24 mouse cellular contexts compared by ENCODE assay signal in genomic region chr9:73083956-73084355, GRCm38 (mm10). TPM values are rescaled to one million over a fixed set of nuclear protein-coding genes. Genes with fewer than 3 reads are reported as not detected.
"Had no signal": no experiment of that assay in that cellular context is flagged by ENCODE, and none has a peak within 500 bp of the region (broad histone marks: within the 10 kb centered on the region; RNA-seq: fewer than 3 reads in every experiment).

No protein-coding gene starts in this region.

- H3K27me3 ChIP-seq: limb, embryonic 13.5 days; megakaryocyte, embryonic 14.5 days; midbrain, embryonic 13.5 days had no signal

- ATAC-seq: liver, postnatal 0 days; lung, postnatal 0 days; midbrain, embryonic 13.5 days; midbrain, embryonic 16.5 days had no signal

- H3K4me1 ChIP-seq: limb, embryonic 10.5 days; limb, embryonic 13.5 days; midbrain, embryonic 10.5 days; midbrain, embryonic 13.5 days had no signal

- H3K36me3 ChIP-seq: limb, embryonic 10.5 days; midbrain, embryonic 10.5 days; midbrain, embryonic 13.5 days had no signal

- H3K4me2 ChIP-seq: limb, embryonic 13.5 days; lung, embryonic 14.5 days; midbrain, embryonic 13.5 days had no signal

- H3K9me3 ChIP-seq: limb, embryonic 10.5 days; limb, embryonic 13.5 days; megakaryocyte, embryonic 14.5 days; midbrain, embryonic 10.5 days; midbrain, embryonic 13.5 days had no signal

- H3K4me3 ChIP-seq: limb, embryonic 10.5 days; limb, embryonic 13.5 days; megakaryocyte, embryonic 14.5 days; midbrain, embryonic 10.5 days; midbrain, embryonic 13.5 days had no signal

- DNase-seq: kidney, adult 18-20 months; kidney, postnatal 14 days; kidney, postnatal 4 days; liver; liver, postnatal 0 days; lung, embryonic 14.5 days; thymus, adult 18-20 months; thymus, postnatal 36 days had no signal

- H3K9ac ChIP-seq: limb, embryonic 13.5 days; liver, embryonic 14.5 days; liver, postnatal 0 days; lung, embryonic 14.5 days; midbrain, embryonic 13.5 days had no signal

- H3K27ac ChIP-seq: limb, embryonic 10.5 days; limb, embryonic 13.5 days; liver, embryonic 14.5 days; macrophage; midbrain, embryonic 10.5 days; midbrain, embryonic 13.5 days had no signal

RNA-seq across cellular contexts. Expression of gene Khdc3, which starts 17.7 kb away (rescaled TPM):
- polyA plus RNA-seq: kidney, embryonic 14.5 days; limb, embryonic 10.5 days; liver, postnatal 0 days; lung, embryonic 14.5 days; macrophage; midbrain, embryonic 10.5 days; neural tube, embryonic 11.5 days had no signal

RNA-seq across cellular contexts. Expression of gene Gm20509, which starts 18.3 kb away (rescaled TPM):
- total RNA-seq: left cerebral cortex, postnatal 25 days had no signal
- polyA plus RNA-seq: kidney, embryonic 14.5 days; limb, embryonic 10.5 days; limb, embryonic 13.5 days; liver, embryonic 14.5 days; liver, postnatal 0 days; lung, embryonic 14.5 days; lung, postnatal 0 days; macrophage; midbrain, embryonic 10.5 days; midbrain, embryonic 13.5 days; midbrain, embryonic 16.5 days; neural tube, embryonic 11.5 days; neural tube, embryonic 14.5 days; small intestine, adult 2 months; stomach, embryonic 14.5 days; urinary bladder, adult 2 months had no signal
